Mouse (Mus musculus): ENCODE measurements around the gene Mug1.
"Not testable (repeated sequence)": the region's sequence is repeated elsewhere in the genome, so short reads cannot be mapped to it uniquely, and the experiment has no call there.

The Mug1 gene

DNA sequence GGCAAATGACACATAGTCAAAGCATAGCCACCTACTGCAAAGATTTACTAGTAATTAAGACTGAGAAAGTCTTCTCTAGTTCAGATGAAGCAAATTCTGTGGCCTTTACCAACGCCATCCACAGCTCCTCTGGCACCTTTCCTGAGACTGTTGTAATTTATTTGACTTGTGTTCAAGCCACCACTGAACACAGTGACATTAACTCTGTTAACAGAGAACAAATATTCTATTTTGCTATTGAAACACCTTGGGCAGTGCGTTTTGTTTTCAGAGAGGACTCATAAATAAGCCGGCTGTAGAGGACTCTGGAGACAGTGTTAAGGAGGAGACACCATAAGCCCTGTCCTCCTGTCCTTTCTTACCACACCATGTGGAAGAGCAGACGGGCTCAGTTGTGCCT lies at the start of gene Mug1:
Gene Mug1, plus strand, starts transcription at position 271 of the 400 bp plus-strand sequence.
- DNase-seq (ENCODE audit: low read depth, low spot score), result not testable (repeated sequence)

GRCm38 (mm10) chr6:121828034-121828433 lies 10.3 kb upstream of the Mug1 start:
- DNase-seq (ENCODE audit: low read depth, low spot score), result no peak

DNA sequence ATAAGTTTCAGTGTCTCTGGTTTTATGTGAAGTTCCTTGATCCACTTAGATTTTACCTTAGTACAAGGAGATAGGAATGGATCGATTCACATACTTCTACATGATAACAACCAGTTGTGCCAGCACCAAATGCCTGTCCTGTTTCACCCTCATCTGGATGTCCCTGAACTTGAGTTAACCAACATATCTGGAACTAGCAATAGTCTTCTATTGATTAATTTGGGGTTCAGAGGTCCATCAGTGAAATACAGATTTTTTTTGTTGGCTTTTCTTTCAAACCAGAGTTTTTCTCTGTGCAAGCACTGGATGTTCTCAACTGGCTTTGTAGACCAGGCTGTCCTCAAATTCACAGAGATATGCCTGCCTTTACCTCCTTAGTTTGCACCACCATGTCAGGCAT lies 2.0 kb upstream of the Mug1 start:
- no peak for DNase-seq (ENCODE audit: low read depth, low spot score)

DNA sequence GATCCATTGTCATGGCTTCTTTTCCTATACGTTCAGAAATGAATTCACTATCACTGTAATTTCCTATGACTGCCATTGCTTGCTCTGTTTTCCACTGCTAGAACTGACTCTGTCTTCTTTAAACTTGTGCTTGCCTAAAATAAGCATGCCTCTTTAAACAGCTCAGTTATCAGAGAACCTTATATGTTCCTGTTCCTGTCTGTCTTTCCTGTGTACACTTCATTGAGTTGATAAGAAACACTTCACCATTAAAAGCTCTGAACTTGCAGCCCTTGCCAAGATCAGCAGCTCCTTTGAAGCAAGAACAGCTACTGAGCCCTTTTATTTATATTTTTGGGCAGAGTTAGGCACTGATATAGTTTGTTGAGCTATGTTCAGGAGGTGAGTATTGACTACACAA lies 10.0 kb downstream of the Mug1 start:
- DNase-seq (ENCODE audit: low read depth, low spot score), result no peak

All from A20 (cell line).